Mouse (Mus musculus): Measurements from ENCODE around the gene Srebf1.

GRCm38 (mm10) chr11:60178506-60178905, 43.9 kb downstream of the Srebf1 start:
- TF ChIP-seq CTCF (IDR thresholded peaks at IDR 0.05; ENCODE audit: low read depth, low read length) (no peak), POLR2A (IDR thresholded peaks at IDR 0.05; ENCODE audit: extremely low read depth, insufficient read depth, low read length) (no peak)

Data from liver, adult 2 months (tissue).